Comparison of ENCODE assay signal across 23 mouse cellular contexts in the genomic region with DNA sequence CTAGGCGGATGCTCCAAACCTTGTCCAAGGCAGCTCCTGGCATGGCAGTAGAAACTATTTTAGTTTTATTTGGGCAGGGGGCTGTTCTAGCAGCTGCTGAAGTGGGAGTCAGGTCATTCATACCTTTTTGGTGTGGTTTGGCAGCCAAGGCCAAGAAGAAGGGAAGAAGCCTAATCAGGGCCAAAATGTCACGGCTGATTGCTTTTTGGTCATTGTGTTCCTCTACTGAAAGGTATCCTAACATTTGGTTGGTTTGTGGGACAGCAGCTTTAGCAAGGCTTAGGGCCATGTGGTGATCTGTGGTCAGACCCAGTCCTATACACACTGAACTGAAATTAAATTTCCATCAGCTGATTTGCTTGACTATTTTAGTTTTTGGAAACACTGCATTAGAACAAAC. TPM values are rescaled to one million over a fixed set of nuclear protein-coding genes. Genes with fewer than 3 reads are reported as not detected.
DNase-seq lines count a peak whose midpoint lies in the region; ATAC-seq and TF ChIP-seq lines count a peak whose summit lies in the region.
"Had no signal": no experiment of that assay in that cellular context is flagged by ENCODE, and none has a peak within 500 bp of the region (broad histone marks: within the 10 kb centered on the region; RNA-seq: fewer than 3 reads in every experiment).

No protein-coding gene starts in this region.

- H3K36me3 ChIP-seq in kidney, adult 2 months (ENCODE audit: control insufficient read depth, insufficient read depth, low read length) = no peaks in the 10 kb centered on the region
- no peaks in the 10 kb centered on the region for H3K36me3 ChIP-seq in liver, adult 2 months (ENCODE audit: control insufficient read depth, insufficient read depth, low read length)
- no peaks in the 10 kb centered on the region for H3K36me3 ChIP-seq in liver, embryonic 12.5 days
- H3K36me3 ChIP-seq: embryonic facial prominence, embryonic 10.5 days; embryonic facial prominence, embryonic 12.5 days; G1E had no signal

- no peak for TF ChIP-seq POLR2A in cerebellum, adult 2 months (IDR thresholded peaks at IDR 0.05; ENCODE audit: borderline replicate concordance, insufficient read depth, low read length)
- no peak for TF ChIP-seq POLR2A in kidney, adult 2 months (IDR thresholded peaks at IDR 0.05; ENCODE audit: low read depth, low read length)
- no peak for TF ChIP-seq POLR2A in liver, adult 2 months (IDR thresholded peaks at IDR 0.05; ENCODE audit: extremely low read depth, insufficient read depth, low read length)

- ATAC-seq in liver, embryonic 12.5 days = no peak
- ATAC-seq: activated CD4-positive, CD25-positive, alpha-beta regulatory T cell, adult 4 months; CD4-positive, CD25-positive, alpha-beta regulatory T cell, adult 4 months; forebrain, embryonic 13.5 days; forebrain, embryonic 16.5 days; Patski had no signal

- TF ChIP-seq CTCF in cerebellum, adult 2 months (IDR thresholded peaks at IDR 0.05; ENCODE audit: borderline replicate concordance, insufficient read depth, low read depth, low read length) = no peak
- TF ChIP-seq CTCF in kidney, adult 2 months (conservative IDR thresholded peaks at IDR 0.05; ENCODE audit: insufficient read depth, insufficient read length, low read depth, low read length) = no peak
- no peak for TF ChIP-seq CTCF in liver, adult 2 months (IDR thresholded peaks at IDR 0.05; ENCODE audit: low read depth, low read length)

- no peak overlapping the region for H3K27ac ChIP-seq in cerebellum, adult 2 months (ENCODE audit: insufficient read depth, low read length)
- no peak overlapping the region for H3K27ac ChIP-seq in kidney, adult 2 months (ENCODE audit: insufficient read depth, low read depth, low read length)
- no peak overlapping the region for H3K27ac ChIP-seq in liver, adult 2 months (replicated peaks; ENCODE audit: insufficient read depth, low read depth, low read length)
- H3K27ac ChIP-seq in liver, embryonic 12.5 days = no peak overlapping the region
- H3K27ac ChIP-seq: embryonic facial prominence, embryonic 10.5 days; embryonic facial prominence, embryonic 12.5 days; forebrain, embryonic 13.5 days had no signal

- no peaks in the 10 kb centered on the region for H3K4me1 ChIP-seq in cerebellum, adult 2 months (ENCODE audit: control insufficient read depth, insufficient read depth, low read length)
- peaks cover 10% of the 10 kb centered on the region for H3K4me1 ChIP-seq in kidney, adult 2 months (ENCODE audit: control insufficient read depth, insufficient read depth, low read length)
- H3K4me1 ChIP-seq in liver, adult 2 months (ENCODE audit: control insufficient read depth, insufficient read depth, low read length) = peaks cover 18% of the 10 kb centered on the region
- H3K4me1 ChIP-seq in liver, embryonic 12.5 days = no peaks in the 10 kb centered on the region
- H3K4me1 ChIP-seq: embryonic facial prominence, embryonic 12.5 days had no signal

- DNase-seq in cerebellum, postnatal 10 days = peak; percentile 20 to 22
- DNase-seq in cerebellum, adult 2 months = no peak
- peak; percentile 56 for DNase-seq in kidney, adult 2 months
- no peak for DNase-seq in kidney, postnatal 14 days
- DNase-seq in liver, adult 2 months (ENCODE audit: extremely low read depth, low read depth, low spot score) = peak; percentile 40
- DNase-seq: adrenal gland, adult 8-10 months; adrenal gland, postnatal 14 days; adrenal gland, postnatal 36 days; B cell, adult 2 months; cerebellum, adult 11-12 months; cerebellum, adult 8-10 months; cerebellum, adult 9-11 months; cerebellum, postnatal 25 days had no signal

- no peaks in the 10 kb centered on the region for H3K9me3 ChIP-seq in liver, embryonic 12.5 days (replicated peaks)
- H3K9me3 ChIP-seq: embryonic facial prominence, embryonic 10.5 days; embryonic facial prominence, embryonic 12.5 days; forebrain, embryonic 13.5 days had no signal

- peaks cover 31% of the 10 kb centered on the region for H3K79me2 ChIP-seq in liver, adult 2 months (ENCODE audit: control insufficient read depth, insufficient read depth, low read length)

- WGBS in cerebellum, adult 2 months = 77% methylated on average over 2 of the region's 2 CpGs
- WGBS in kidney, adult 2 months = 79% methylated on average over 2 of the region's 2 CpGs
- 73% methylated on average over 2 of the region's 2 CpGs for WGBS in liver, adult 2 months
- WGBS in liver, embryonic 12.5 days (ENCODE audit: insufficient replicate concordance) = 79% methylated on average over 2 of the region's 2 CpGs

- H3K4me3 ChIP-seq in cerebellum, adult 2 months (replicated peaks; ENCODE audit: insufficient read depth, low read depth, low read length) = no peak overlapping the region
- H3K4me3 ChIP-seq in kidney, adult 2 months (ENCODE audit: insufficient read depth, low read depth, low read length) = no peak overlapping the region
- no peak overlapping the region for H3K4me3 ChIP-seq in liver, adult 2 months (ENCODE audit: insufficient read depth, low read depth, low read length)
- no peak overlapping the region for H3K4me3 ChIP-seq in liver, embryonic 12.5 days
- H3K4me3 ChIP-seq: embryonic facial prominence, embryonic 10.5 days; embryonic facial prominence, embryonic 12.5 days; forebrain, embryonic 13.5 days had no signal

- H3K27me3 ChIP-seq in cerebellum, adult 2 months (ENCODE audit: control insufficient read depth, insufficient read depth, low read length) = no peaks in the 10 kb centered on the region
- no peaks in the 10 kb centered on the region for H3K27me3 ChIP-seq in kidney, adult 2 months (replicated peaks; ENCODE audit: control insufficient read depth, insufficient read depth, low read length)
- H3K27me3 ChIP-seq in liver, adult 2 months (ENCODE audit: control insufficient read depth, insufficient read depth, low read length) = no peaks in the 10 kb centered on the region
- peaks cover 7% of the 10 kb centered on the region for H3K27me3 ChIP-seq in liver, embryonic 12.5 days (replicated peaks)
- H3K27me3 ChIP-seq: CH12.LX; embryonic facial prominence, embryonic 12.5 days; forebrain, embryonic 13.5 days; Patski had no signal

- no peak overlapping the region for H3K9ac ChIP-seq in liver, adult 2 months (ENCODE audit: low read depth, low read length)
- H3K9ac ChIP-seq in liver, embryonic 12.5 days = no peak overlapping the region
- H3K9ac ChIP-seq: embryonic facial prominence, embryonic 12.5 days; forebrain, embryonic 13.5 days had no signal

- H3K4me2 ChIP-seq in liver, embryonic 12.5 days = no peak overlapping the region
- H3K4me2 ChIP-seq: embryonic facial prominence, embryonic 12.5 days; forebrain, embryonic 13.5 days had no signal

RNA-seq across cellular contexts. Expression of gene Ptprk, which starts 6.6 kb away (rescaled TPM):
- polyA plus RNA-seq in cerebellum, adult 2 months (2012; rRNA removed) = 17.7 and 19.5 TPM in 2 replicates
- 46.4 and 50.2 TPM in 2 replicates for polyA plus RNA-seq in kidney, adult 2 months (2012; rRNA removed)
- total RNA-seq in liver, adult 2 months (2014; rRNA removed) = 47.5 and 62.8 TPM in 2 replicates
- polyA plus RNA-seq in liver, adult 2 months (2012; rRNA removed) = 20.5 and 23.2 TPM in 2 replicates
- 7.1 and 7.9 TPM in 2 replicates for polyA plus RNA-seq in liver, embryonic 12.5 days (2016; fragmentation: Nextera tagmentation; extraction: Ambion mirVana)
- total RNA-seq: CH12.LX had no signal
- polyA plus RNA-seq: CD4-positive, CD25-positive, alpha-beta regulatory T cell, adult 4 months had no signal

Comparison
In these comparisons a context has a peak if more than half of its experiments do, and no peak if none do; other contexts are left out.
1. DNase-seq: peak in cerebellum, postnatal 10 days (2 of 2), kidney, adult 2 months (single experiment) and liver, adult 2 months (single experiment); none in cerebellum, adult 2 months (0 of 2) and kidney, postnatal 14 days (single experiment).